Mouse (Mus musculus) activated CD4-positive, CD25-positive, alpha-beta regulatory T cell, adult 4 months (primary cell): ENCODE data around the gene Cops7a. TPM values are rescaled to one million over a fixed set of nuclear protein-coding genes. Genes with fewer than 3 reads are reported as not detected.

Experiments used
- ATAC-seq: one replicate; pipeline ENCODE4 v1.8.0; 2017
- polyA plus RNA-seq, 2 experiments: library from polyadenylated mRNA; unstranded; fragments of 100-300 nt; shearing (Covaris generic); gene quantifications; one replicate each; pipeline ENCODE4 v1.2.1; 2017

Gene Cops7a
- polyA plus RNA-seq, 2 experiments from 2014 or later: 45.9 to 51.2 TPM

GRCm38 (mm10) chr6:124958127-124958526, 7.2 kb downstream of the Cops7a start:
- no peak for ATAC-seq

- no peak for ATAC-seq
Observed at GRCm38 (mm10) chr6:124955212-124955611, 10.1 kb downstream of the Cops7a start.

GRCm38 (mm10) chr6:124953991-124954715, 11.2 kb downstream of the Cops7a start:
- no peak for ATAC-seq

GRCm38 (mm10) chr6:124943526-124943925, 21.8 kb downstream of the Cops7a start:
- ATAC-seq: no peak

DNA sequence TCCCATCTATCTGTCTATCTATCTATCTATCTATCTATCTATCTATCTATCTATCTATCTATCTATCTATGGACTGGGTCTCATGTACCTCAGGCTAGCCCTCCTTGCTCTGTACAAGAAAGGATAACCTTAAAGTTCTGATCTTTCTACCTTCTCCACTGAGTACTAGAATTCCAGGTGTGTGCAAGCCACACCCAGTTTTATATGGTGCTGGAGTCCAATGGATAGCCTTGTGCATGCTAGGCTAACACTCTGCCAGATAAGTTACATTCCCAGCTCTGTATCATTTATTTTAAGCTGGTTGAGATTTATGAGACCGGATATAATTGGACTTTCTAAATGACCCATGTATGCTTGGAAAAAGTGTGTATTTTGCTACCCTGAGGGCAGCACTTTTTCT, 23.7 kb downstream of the Cops7a start:
- no peak for ATAC-seq

DNA sequence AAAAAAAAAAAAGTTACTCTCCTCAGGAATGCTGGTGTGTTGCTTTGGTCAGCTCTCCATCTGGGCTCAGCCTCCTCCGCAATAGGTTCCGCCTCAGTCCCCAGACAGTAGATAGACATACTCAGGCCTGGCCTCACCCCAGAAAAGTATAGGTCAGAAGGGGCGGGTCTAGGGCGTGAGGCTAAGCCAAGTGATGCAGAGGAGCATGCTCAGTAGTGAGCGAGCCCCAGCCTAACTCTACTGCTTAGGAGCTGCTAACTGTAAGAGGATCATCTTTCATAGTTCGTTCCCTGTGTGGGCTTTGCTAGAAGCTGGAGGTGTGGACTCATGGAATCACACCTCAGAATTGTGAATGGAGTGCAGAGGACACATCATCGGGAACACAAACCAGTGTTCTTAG, 26.8 kb downstream of the Cops7a start:
- ATAC-seq: no peak

- no peak for ATAC-seq
Observed at GRCm38 (mm10) chr6:124937493-124937892, 27.8 kb downstream of the Cops7a start.

DNA sequence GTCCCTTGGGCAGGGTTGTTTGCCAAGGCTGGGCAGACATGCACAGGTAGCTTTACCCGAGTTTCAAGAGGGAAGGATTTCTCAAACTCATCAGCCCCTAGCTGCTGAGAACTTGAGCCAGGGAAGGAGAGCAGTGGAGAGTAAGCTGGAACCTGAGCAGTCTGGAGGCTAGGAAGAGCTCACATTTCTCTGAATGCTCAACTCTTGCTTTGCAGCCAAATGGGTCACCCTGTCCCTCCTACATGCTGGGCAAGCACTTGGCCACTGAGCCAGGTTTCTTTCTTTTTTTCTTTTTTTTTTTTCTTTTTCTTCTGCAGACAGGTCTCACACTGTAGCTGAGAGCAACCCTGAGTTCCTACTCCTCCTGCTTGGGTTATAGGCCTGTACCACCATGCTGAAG, 28.7 kb downstream of the Cops7a start:
- no peak for ATAC-seq

DNA sequence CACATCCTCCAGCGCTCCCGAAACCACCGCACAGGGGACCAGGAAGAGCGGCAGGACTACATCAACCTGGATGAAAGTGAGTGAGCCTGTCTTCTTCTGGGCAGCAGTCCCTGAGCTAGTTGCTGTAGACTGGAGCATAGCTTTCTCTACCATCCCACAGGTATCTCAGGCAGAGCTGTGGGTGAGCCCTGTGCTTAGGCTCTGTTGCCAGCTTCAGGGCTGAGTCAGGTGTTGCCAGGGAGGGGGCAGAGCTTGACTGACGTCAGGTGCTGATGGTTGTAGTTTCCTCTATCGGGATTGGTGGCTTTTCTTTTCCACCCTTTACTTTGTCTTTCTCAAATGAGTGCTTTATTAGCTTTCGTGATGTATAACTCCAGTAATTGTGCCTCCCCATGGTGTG, 30.7 kb downstream of the Cops7a start:
- no peak for ATAC-seq

- ATAC-seq: no peak
Observed at GRCm38 (mm10) chr6:124933127-124933526, 32.2 kb downstream of the Cops7a start.

GRCm38 (mm10) chr6:124932314-124932695, 33.0 kb downstream of the Cops7a start:
- ATAC-seq: no peak

DNA sequence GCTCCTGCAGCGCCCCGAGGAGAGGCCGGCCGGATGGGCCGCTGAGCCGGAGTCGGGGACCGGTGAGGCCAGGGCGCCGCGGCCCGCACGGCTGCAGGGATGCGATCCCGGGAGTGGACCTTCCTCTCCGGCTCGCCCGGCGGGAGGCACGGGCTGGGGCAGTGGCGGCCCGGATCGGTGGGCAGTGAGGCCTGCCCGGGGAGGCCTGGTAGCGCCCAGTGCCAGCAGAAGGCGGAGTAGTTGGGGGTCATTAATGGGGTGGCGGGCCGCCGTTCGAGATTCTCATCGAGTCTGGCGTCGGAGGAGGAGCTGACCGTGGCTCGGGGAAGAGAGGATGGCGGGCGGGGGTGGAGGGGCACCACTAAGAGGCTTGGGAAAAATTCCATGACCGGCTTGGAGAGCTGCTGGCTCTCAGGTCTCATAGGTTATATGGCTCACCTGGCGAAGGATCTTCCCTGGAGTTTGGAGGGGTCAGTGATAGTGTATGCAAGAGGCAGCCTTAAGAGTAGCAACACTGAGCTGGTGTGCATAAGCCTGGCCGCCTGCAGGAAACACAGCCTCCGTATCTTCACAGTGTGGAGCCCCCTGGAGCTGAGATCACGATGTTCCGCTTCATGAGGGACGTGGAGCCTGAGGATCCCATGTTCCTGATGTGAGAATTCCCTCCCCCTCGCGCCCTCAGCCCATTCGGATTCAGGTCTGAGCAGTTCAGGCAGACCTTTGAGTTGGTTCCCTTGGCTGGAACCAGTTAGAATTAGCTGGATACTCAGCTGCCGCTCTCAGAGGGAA, 33.6 kb downstream of the Cops7a start:
- peak; percentile 2 for ATAC-seq

DNA sequence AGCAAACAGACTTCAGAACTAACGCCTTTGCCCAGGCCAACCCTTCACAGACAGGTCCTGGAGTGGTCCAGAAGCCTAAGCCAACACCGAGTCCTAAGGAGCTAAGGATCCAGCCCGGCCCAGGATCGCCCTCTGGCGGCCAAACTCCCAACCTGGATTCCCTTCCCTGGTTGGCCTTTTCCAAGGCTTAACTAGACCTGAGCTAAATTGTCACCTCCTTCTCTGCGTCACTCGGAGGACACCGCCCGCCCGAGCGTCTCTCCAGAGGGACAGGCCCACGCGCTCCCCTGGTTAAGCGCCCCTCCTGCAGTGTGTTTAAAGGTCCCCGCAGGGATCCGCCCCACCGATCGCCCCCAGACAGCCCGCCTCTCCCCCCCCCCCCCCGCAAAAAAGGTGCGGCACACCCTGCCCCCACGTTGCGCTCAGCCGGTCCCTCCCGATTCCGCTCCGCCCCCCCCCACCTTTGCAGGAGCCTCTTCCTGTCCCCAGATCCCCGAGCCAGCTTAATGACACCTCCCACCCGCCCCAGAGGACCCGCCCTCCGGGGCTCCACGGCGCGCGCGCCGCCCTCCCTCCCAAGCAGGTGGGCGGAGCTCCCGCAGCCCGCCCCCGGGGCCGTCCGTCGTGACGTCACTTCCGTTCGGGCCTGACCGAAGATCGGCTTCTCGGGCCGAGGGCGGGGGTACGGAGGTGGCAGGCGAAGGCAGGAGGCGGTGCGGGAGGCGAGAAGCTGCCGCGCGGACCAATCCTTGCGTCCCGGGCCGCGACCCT, 34.4 kb downstream of the Cops7a start, which contains the start of gene Mlf2:
TSS of gene Mlf2 (plus strand) at position 633 of the 771 bp plus-strand sequence.
- peak; percentile 76 for ATAC-seq

GRCm38 (mm10) chr6:124930231-124930630, 35.1 kb downstream of the Cops7a start:
- no peak for ATAC-seq

DNA sequence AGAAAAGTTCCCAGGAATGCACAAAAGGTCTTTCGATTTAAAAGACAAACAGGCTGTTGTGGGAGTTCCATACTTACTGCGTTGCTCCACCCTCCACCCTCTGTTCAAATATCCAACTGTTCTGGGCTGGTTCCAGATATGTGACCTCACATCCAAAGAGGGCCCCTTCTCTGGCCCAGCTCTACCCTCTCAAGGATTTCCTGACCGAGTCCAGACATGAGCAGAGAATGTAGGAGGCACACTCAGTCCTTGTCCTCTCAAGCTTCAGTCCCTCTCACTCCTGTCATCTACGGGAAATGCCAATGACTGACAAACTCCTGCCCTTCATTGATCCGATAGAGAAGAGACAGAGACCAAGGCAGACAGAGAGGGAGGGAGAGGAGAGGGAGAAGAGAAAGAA, 39.4 kb downstream of the Cops7a start:
- ATAC-seq: no peak

DNA sequence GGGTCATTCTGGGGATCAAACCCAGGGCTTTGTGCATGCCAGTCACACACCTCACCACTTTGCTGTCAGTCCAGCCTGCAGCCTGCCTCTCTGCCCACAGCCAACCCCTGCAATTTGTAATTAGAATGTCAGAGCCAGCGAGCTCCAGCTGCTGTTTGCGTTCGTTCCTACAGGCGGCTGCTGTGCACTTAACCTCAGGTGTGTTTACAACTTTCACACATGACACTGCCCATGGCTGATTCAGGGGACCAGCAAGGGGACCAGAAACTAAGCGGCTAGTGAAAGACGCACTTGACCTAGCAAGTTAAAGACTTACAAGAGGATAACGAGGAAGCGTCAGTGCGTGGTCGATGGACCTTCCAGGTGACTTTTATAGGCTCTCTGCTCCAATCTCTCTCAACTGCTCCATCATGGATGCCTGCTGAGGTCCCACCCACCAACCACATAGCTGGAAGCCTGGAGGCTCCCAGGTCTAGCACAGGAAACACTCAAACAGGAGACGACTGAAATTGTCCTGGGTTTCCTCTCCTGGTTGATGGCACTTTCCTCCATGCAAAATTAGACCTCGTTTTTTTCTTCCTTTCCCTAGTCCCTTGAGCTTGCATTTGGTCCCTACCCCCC, 40.1 kb downstream of the Cops7a start:
- no peak for ATAC-seq

- no peak for ATAC-seq
Observed at GRCm38 (mm10) chr6:124921539-124921938, 43.8 kb downstream of the Cops7a start.

DNA sequence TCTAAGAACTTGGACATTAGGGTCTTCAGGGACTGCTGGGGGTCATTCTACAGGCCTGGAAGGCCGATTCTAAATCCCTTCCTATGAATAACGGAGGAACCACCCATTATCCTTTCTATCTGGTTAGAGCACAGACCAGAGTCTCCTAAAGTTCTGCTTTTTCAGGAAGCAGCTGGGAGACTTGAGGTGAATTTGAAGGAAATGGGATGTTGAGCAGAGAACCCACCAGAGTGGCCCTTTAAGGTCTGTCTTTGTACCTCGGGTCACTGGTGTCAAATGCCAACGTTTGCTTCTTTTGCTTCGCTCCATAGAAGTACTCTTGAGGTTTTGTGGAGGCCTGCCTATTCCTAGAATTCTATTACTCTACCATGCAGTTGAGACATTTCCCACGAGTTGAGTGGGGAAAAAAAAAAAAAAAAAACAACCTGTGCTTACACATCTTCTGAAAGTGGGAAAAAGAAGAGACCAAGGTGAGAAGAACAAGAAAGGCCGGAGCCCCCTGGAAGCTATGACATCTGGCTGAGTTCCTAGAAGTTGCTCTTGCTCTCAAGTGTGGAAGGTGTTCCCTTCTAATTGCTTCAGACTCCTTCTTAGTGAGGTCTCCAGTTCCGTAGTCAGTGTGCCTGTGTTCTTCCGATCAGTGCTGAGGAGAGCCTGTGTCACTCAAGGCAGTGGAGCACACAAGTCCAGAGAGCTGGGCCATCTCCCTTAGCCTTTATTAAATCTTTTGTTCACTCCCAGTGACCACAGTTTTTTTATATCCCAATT, 44.8 kb downstream of the Cops7a start:
- no peak for ATAC-seq

DNA sequence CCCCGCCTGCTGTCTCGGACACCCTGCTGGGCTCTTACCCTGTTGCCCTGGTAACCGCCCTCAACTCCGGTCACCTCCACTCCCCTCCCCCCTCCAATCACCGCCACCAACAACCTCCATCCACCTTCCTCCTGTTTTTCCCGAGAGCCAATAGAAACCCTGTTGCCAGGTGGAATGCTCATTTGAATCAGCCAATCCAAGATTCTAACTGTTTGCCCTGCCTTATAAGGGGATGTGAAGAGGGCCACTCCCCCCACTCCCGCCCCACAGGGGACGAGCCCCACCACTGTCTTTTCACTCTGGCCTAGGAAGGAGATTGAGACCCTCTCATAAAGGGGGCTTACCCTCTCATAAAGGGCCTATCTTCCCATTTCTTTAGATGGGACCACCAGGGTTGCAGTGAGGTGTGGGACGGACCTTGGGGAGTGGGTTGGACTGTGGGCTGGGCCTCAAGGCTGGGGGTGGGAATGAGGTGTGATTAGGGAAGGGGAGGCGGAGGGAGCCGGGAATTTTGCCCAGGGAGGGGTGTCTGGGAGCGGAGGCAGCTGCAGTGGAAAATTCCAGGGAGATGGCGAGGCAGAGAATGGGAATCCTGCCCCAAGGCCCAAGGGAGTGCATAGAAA, 45.5 kb downstream of the Cops7a start, which contains the start of gene Ptms:
TSS of gene Ptms (minus strand) at position 409 of the 623 bp plus-strand sequence.
- ATAC-seq: peak; percentile 33

DNA sequence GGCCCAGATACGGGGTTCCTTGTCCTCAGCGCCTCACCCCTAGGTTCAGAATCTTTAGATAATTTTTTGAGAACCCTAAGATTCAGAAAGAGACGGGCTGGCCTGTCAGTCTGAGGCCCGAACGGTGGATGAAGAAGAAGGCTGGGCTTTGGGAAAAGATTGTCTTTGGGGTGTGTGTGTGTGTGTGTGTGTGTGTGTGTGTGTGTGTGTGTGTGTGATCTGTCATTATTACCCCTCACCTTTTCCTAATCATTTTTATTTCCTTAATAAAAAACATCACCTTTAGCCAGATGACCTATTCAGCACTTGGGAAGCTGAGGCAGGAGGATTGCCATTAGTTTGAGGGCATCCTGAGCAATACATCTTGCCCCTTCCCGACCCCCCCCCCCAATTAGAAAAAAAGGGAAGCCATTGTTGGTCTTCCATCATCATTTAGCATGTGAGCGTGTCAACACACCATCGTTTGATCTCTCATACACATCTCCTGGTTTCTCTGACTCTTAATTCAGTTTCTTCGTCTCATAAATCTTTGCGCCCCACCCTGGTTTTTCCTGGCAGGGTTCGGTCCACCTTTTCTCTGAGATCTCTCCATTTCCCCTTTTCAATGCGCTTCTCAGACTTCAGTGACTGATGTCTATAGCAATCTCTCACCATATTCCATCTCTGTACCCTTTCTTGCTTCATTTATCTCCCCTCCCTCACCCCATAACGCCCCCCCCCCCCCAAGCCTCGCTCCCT, 46.3 kb downstream of the Cops7a start:
- no peak for ATAC-seq

DNA sequence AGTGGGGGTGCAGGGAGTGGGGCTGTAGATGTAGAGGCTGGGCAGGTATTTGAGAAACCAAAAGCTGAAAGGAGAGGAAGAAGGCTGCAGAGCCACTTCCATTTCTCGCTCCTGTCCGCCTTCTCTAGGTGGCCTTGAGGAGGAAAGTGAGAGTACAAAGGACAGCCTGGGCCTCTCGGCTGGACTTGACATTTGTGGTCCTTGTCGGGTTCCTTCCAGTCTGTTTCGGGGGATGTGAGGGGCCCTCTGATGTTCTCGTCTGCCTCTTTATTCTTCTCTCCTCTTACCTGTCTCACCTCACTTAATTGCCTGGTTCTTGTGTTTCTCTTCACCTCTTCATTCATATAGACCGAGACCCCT, 47.0 kb downstream of the Cops7a start:
- no peak for ATAC-seq
